Mouse (Mus musculus): Measurements from ENCODE around the gene Msx2. TPM values are rescaled to one million over a fixed set of nuclear protein-coding genes. Genes with fewer than 3 reads are reported as not detected.
A peak's percentile ranks its signal among the peaks of the same experiment; 100 is the strongest.

The Msx2 gene
- polyA plus RNA-seq, 1 experiment from 2014 or later, result 1.9 TPM

- H3K27ac ChIP-seq (ENCODE audit: low read length), result no peak overlapping the region
- H3K27me3 ChIP-seq (ENCODE audit: control insufficient read depth, insufficient read depth, low read length), result peaks cover 3% of the 10 kb centered on the region; the same call in 1 of the 2 replicates
- H3K4me2 ChIP-seq (ENCODE audit: low read depth, low read length), result no peak overlapping the region
- 48% methylated on average over 3 of the region's 3 CpGs for WGBS
- H3K4me1 ChIP-seq (ENCODE audit: control insufficient read depth, insufficient read depth, low read length), result no peaks in the 10 kb centered on the region
- ATAC-seq (replicated peaks; ENCODE audit: extremely low read depth, insufficient read depth, low FRiP score), result no peak
- H3K9me3 ChIP-seq (replicated peaks; ENCODE audit: control insufficient read depth, low read length), result no peaks in the 10 kb centered on the region
- H3K36me3 ChIP-seq (ENCODE audit: control insufficient read depth, insufficient read depth), result no peaks in the 10 kb centered on the region
- no peak overlapping the region for H3K4me3 ChIP-seq (ENCODE audit: low read length)
- H3K9ac ChIP-seq (ENCODE audit: low read length), result no peak overlapping the region
These were observed 28.2 kb upstream of the Msx2 start for GRCm38 (mm10) chr13:53501057-53501456.

GRCm38 (mm10) chr13:53486512-53486911 lies 13.6 kb upstream of the Msx2 start:
- no peak for ATAC-seq (replicated peaks; ENCODE audit: extremely low read depth, insufficient read depth, low FRiP score)
- Histone ChIP-seq H3K4me1 (ENCODE audit: control insufficient read depth, insufficient read depth, low read length) (no peaks in the 10 kb centered on the region), H3K4me2 (ENCODE audit: low read depth, low read length) (no peak overlapping the region), H3K9me3 (replicated peaks; ENCODE audit: control insufficient read depth, low read length) (no peaks in the 10 kb centered on the region), H3K36me3 (ENCODE audit: control insufficient read depth, insufficient read depth) (no peaks in the 10 kb centered on the region), H3K27me3 (ENCODE audit: control insufficient read depth, insufficient read depth, low read length) (peaks cover 9% of the 10 kb centered on the region), H3K27ac (ENCODE audit: low read length) (no peak overlapping the region), H3K9ac (ENCODE audit: low read length) (no peak overlapping the region), H3K4me3 (ENCODE audit: low read length) (no peak overlapping the region)
- WGBS, result 68% methylated on average over 4 of the region's 4 CpGs

- peak overlapping the region; percentile 81 for H3K4me2 ChIP-seq (ENCODE audit: low read depth, low read length)
- peaks cover 52% of the 10 kb centered on the region for H3K27me3 ChIP-seq (ENCODE audit: control insufficient read depth, insufficient read depth, low read length)
- H3K4me1 ChIP-seq (ENCODE audit: control insufficient read depth, insufficient read depth, low read length), result no peaks in the 10 kb centered on the region; the same call in none of the 2 replicates
- no peak overlapping the region for H3K27ac ChIP-seq (ENCODE audit: low read length)
- ATAC-seq (replicated peaks; ENCODE audit: extremely low read depth, insufficient read depth, low FRiP score), result peak; percentile 55
- no peaks in the 10 kb centered on the region for H3K9me3 ChIP-seq (replicated peaks; ENCODE audit: control insufficient read depth, low read length)
- peak overlapping the region; percentile 64 for H3K9ac ChIP-seq (ENCODE audit: low read length)
- no peaks in the 10 kb centered on the region for H3K36me3 ChIP-seq (ENCODE audit: control insufficient read depth, insufficient read depth)
- peak overlapping the region; percentile 55 for H3K4me3 ChIP-seq (ENCODE audit: low read length)
- WGBS, result under 1% methylated on average over 37 of the region's 37 CpGs
These were observed 2.9 kb upstream of the Msx2 start for GRCm38 (mm10) chr13:53475701-53476188.

GRCm38 (mm10) chr13:53474491-53474890 lies 1.6 kb upstream of the Msx2 start:
- Histone ChIP-seq H3K27me3 (ENCODE audit: control insufficient read depth, insufficient read depth, low read length) (peaks cover 61% of the 10 kb centered on the region), H3K4me3 (ENCODE audit: low read length) (no peak overlapping the region), H3K27ac (ENCODE audit: low read length) (no peak overlapping the region), H3K4me2 (ENCODE audit: low read depth, low read length) (no peak overlapping the region), H3K4me1 (ENCODE audit: control insufficient read depth, insufficient read depth, low read length) (no peaks in the 10 kb centered on the region; the same call in none of the 2 replicates), H3K9me3 (replicated peaks; ENCODE audit: control insufficient read depth, low read length) (no peaks in the 10 kb centered on the region), H3K9ac (ENCODE audit: low read length) (no peak overlapping the region), H3K36me3 (ENCODE audit: control insufficient read depth, insufficient read depth) (no peaks in the 10 kb centered on the region)
- 38% methylated on average over 6 of the region's 6 CpGs for WGBS
- no peak for ATAC-seq (replicated peaks; ENCODE audit: extremely low read depth, insufficient read depth, low FRiP score)

- no peak for ATAC-seq (replicated peaks; ENCODE audit: extremely low read depth, insufficient read depth, low FRiP score)
- Histone ChIP-seq H3K9me3 (replicated peaks; ENCODE audit: control insufficient read depth, low read length) (no peaks in the 10 kb centered on the region), H3K4me3 (ENCODE audit: low read length) (no peak overlapping the region), H3K27me3 (ENCODE audit: control insufficient read depth, insufficient read depth, low read length) (peaks cover 62% of the 10 kb centered on the region), H3K36me3 (ENCODE audit: control insufficient read depth, insufficient read depth) (no peaks in the 10 kb centered on the region), H3K4me1 (ENCODE audit: control insufficient read depth, insufficient read depth, low read length) (no peaks in the 10 kb centered on the region; the same call in none of the 2 replicates), H3K4me2 (ENCODE audit: low read depth, low read length) (no peak overlapping the region), H3K9ac (ENCODE audit: low read length) (no peak overlapping the region), H3K27ac (ENCODE audit: low read length) (no peak overlapping the region)
- WGBS, result 31% methylated on average over 5 of the region's 5 CpGs
These were observed 1.1 kb upstream of the Msx2 start for GRCm38 (mm10) chr13:53473991-53474390.

GRCm38 (mm10) chr13:53473291-53473690 lies 417 bp upstream of the Msx2 start:
- WGBS, result 30% methylated on average over 4 of the region's 4 CpGs
- no peak overlapping the region for H3K4me2 ChIP-seq (ENCODE audit: low read depth, low read length)
- no peak overlapping the region for H3K9ac ChIP-seq (ENCODE audit: low read length)
- H3K4me3 ChIP-seq (ENCODE audit: low read length), result no peak overlapping the region
- H3K9me3 ChIP-seq (replicated peaks; ENCODE audit: control insufficient read depth, low read length), result no peaks in the 10 kb centered on the region
- H3K4me1 ChIP-seq (ENCODE audit: control insufficient read depth, insufficient read depth, low read length), result no peaks in the 10 kb centered on the region; the same call in none of the 2 replicates
- H3K27me3 ChIP-seq (ENCODE audit: control insufficient read depth, insufficient read depth, low read length), result peaks cover 66% of the 10 kb centered on the region
- ATAC-seq (replicated peaks; ENCODE audit: extremely low read depth, insufficient read depth, low FRiP score), result no peak
- no peaks in the 10 kb centered on the region for H3K36me3 ChIP-seq (ENCODE audit: control insufficient read depth, insufficient read depth)
- no peak overlapping the region for H3K27ac ChIP-seq (ENCODE audit: low read length)

GRCm38 (mm10) chr13:53471926-53472613 lies 804 bp downstream of the Msx2 start:
- WGBS, result 1% methylated on average over 50 of the region's 50 CpGs
- no peaks in the 10 kb centered on the region for H3K36me3 ChIP-seq (ENCODE audit: control insufficient read depth, insufficient read depth)
- no peaks in the 10 kb centered on the region for H3K9me3 ChIP-seq (replicated peaks; ENCODE audit: control insufficient read depth, low read length)
- peak overlapping the region; percentile 66 for H3K9ac ChIP-seq (ENCODE audit: low read length)
- no peaks in the 10 kb centered on the region; the same call in none of the 2 replicates for H3K4me1 ChIP-seq (ENCODE audit: control insufficient read depth, insufficient read depth, low read length)
- peak; percentile 68 for ATAC-seq (replicated peaks; ENCODE audit: extremely low read depth, insufficient read depth, low FRiP score)
- 0 out of 2 replicates have a peak overlapping the region, but pooled peaks have one; percentile 20 for H3K27ac ChIP-seq (ENCODE audit: low read length)
- peak overlapping the region; percentile 60 for H3K4me3 ChIP-seq (ENCODE audit: low read length)
- H3K27me3 ChIP-seq (ENCODE audit: control insufficient read depth, insufficient read depth, low read length), result peaks cover 66% of the 10 kb centered on the region
- peak overlapping the region; percentile 88 for H3K4me2 ChIP-seq (ENCODE audit: low read depth, low read length)

- WGBS, result 23% methylated on average over 6 of the region's 6 CpGs
These were observed 1.5 kb downstream of the Msx2 start for GRCm38 (mm10) chr13:53471411-53471810.

GRCm38 (mm10) chr13:53470437-53471151 lies 2.3 kb downstream of the Msx2 start:
- H3K9me3 ChIP-seq (replicated peaks; ENCODE audit: control insufficient read depth, low read length), result no peaks in the 10 kb centered on the region
- peaks cover 65% of the 10 kb centered on the region for H3K27me3 ChIP-seq (ENCODE audit: control insufficient read depth, insufficient read depth, low read length)
- ATAC-seq (replicated peaks; ENCODE audit: extremely low read depth, insufficient read depth, low FRiP score), result no peak
- 25% methylated on average over 9 of the region's 9 CpGs for WGBS
- H3K36me3 ChIP-seq (ENCODE audit: control insufficient read depth, insufficient read depth), result no peaks in the 10 kb centered on the region
- H3K9ac ChIP-seq (ENCODE audit: low read length), result no peak overlapping the region
- no peaks in the 10 kb centered on the region; the same call in none of the 2 replicates for H3K4me1 ChIP-seq (ENCODE audit: control insufficient read depth, insufficient read depth, low read length)
- no peak overlapping the region for H3K27ac ChIP-seq (ENCODE audit: low read length)
- no peak overlapping the region for H3K4me2 ChIP-seq (ENCODE audit: low read depth, low read length)
- no peak overlapping the region for H3K4me3 ChIP-seq (ENCODE audit: low read length)

More at GRCm38 (mm10) chr13:53471411-53471810, 1.5 kb downstream of the Msx2 start:
- Histone ChIP-seq H3K4me1 (ENCODE audit: control insufficient read depth, insufficient read depth, low read length) (no peaks in the 10 kb centered on the region; the same call in none of the 2 replicates), H3K4me2 (ENCODE audit: low read depth, low read length) (peak overlapping the region; percentile 88; the same call in 1 of the 2 replicates), H3K27me3 (ENCODE audit: control insufficient read depth, insufficient read depth, low read length) (peaks cover 62% of the 10 kb centered on the region), H3K4me3 (ENCODE audit: low read length) (peak overlapping the region; percentile 60), H3K9me3 (replicated peaks; ENCODE audit: control insufficient read depth, low read length) (no peaks in the 10 kb centered on the region), H3K9ac (ENCODE audit: low read length) (no peak overlapping the region), H3K27ac (ENCODE audit: low read length) (no peak overlapping the region), H3K36me3 (ENCODE audit: control insufficient read depth, insufficient read depth) (no peaks in the 10 kb centered on the region)
- no peak for ATAC-seq (replicated peaks; ENCODE audit: extremely low read depth, insufficient read depth, low FRiP score)
